ENCODE assay signal across 8 mouse cellular contexts in the genomic region with DNA sequence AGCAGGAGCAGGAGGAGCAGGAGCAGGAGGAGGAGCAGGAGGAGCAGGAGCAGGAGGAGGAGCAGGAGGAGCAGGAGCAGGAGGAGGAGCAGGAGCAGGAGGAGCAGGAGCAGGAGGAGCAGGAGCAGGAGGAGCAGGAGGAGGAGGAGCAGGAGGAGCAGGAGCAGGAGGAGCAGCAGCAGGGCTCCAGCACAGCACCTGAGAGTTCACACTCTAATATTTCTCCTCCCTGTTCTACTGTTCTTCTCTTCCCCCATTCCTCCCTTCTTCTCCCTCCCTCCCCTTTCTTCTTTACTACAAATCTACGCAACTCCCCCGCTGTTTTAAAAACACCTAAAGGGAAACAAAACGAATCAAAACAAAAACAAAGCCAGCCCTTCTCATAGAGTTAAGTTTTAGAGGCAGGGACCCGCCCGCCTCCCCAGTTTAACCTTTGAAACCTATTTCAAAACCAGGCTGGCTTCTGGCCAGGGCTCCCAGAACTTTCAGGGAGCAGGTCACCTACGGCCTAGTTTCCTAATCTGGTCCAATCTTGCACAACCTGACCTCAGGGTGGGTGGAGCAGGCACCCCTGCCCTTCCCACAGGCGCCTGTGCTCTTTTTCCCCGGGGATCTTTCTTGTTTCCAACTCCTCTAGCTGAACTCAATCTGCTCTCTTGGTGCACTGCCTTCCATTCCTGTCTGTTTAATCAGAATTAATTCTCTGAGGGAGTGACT.
DNase-seq lines count a peak whose midpoint lies in the region; ATAC-seq and TF ChIP-seq lines count a peak whose summit lies in the region.

No protein-coding gene starts in this region.

- no peak overlapping the region for H3K27ac ChIP-seq in embryonic facial prominence, embryonic 10.5 days (replicated peaks)

- peak; percentile 14 for ATAC-seq in Patski
- peak; percentile 71 for ATAC-seq in megakaryocyte, adult 5-6 weeks (ENCODE audit: poor library complexity, severe bottlenecking)

- CTCF ChIA-PET in Patski (lab: Charles Lee): no interaction called here

- POLR2A ChIA-PET in Patski (lab: Charles Lee): interaction anchor here (0.7 to 2.7 kb wide), 3 partner anchors 12 to 53 kb away, joined by 3 to 8 read pairs (median 5); no protein-coding TSS in a partner anchor

- no peaks in the 10 kb centered on the region for H3K27me3 ChIP-seq in Patski
- no peaks in the 10 kb centered on the region for H3K27me3 ChIP-seq in embryonic facial prominence, embryonic 10.5 days (replicated peaks; ENCODE audit: low read depth, poor library complexity, severe bottlenecking)

- no peak overlapping the region for H3K4me3 ChIP-seq in embryonic facial prominence, embryonic 10.5 days

- DNase-seq in Patski (ENCODE audit: low read depth, low spot score): peak; percentile 35
- DNase-seq in gastrocnemius, adult 8-10 months (ENCODE audit: low spot score in 2 of 2): peak; percentile 30 to 62
- DNase-seq in kidney, postnatal 10 days: peak; percentile 93
- no peak for DNase-seq in right cerebral cortex, postnatal 25 days
- DNase-seq in layer of hippocampus, postnatal 36 days: no peak
- DNase-seq in embryonic facial prominence, embryonic 10.5 days (ENCODE audit: low spot score): no peak
- DNase-seq in thymus, adult 18-20 months: no peak

- WGBS in embryonic facial prominence, embryonic 10.5 days: 64% methylated on average over 8 of the region's 8 CpGs

- H3K36me3 ChIP-seq in embryonic facial prominence, embryonic 10.5 days (replicated peaks): no peaks in the 10 kb centered on the region

- no peaks in the 10 kb centered on the region for H3K9me3 ChIP-seq in embryonic facial prominence, embryonic 10.5 days

- in situ Hi-C loops in Patski (cut with MboI; ENCODE audit: low pct_unique_long_range_greater_than_20kb): no loop called here

- TF ChIP-seq CTCF in Patski (IDR thresholded peaks at IDR 0.05): no peak

- H3K4me1 ChIP-seq in embryonic facial prominence, embryonic 10.5 days: 0 out of 2 replicates have a peak, but pooled peaks cover 7% of the 10 kb centered on the region

Comparison
In these comparisons a context has a peak if more than half of its experiments do, and no peak if none do; other contexts are left out.
1. DNase-seq: peak in Patski (single experiment), gastrocnemius, adult 8-10 months (2 of 2) and kidney, postnatal 10 days (single experiment); none in right cerebral cortex, postnatal 25 days (single experiment), layer of hippocampus, postnatal 36 days (0 of 2), embryonic facial prominence, embryonic 10.5 days (single experiment) and thymus, adult 18-20 months (0 of 2).